Mouse (Mus musculus) mature B cell (primary cell): ENCODE measurements around the gene Ing5.
"Not testable (repeated sequence)": the region's sequence is repeated elsewhere in the genome, so short reads cannot be mapped to it uniquely, and the experiment has no call there.

Experiments
- in situ Hi-C: fragments of 300-500 bp; cut with MboI; formaldehyde crosslinking; loops from 2 replicates; pipeline ENCODE4 v1.14.3; 2019

Gene Ing5

GRCm38 (mm10) chr1:93810011-93810410, 6.2 kb downstream of the Ing5 start:
- in situ Hi-C loops: loop anchor here (25.0 kb wide), 1 partner anchor 898 kb away; the partner anchor contains the start of genes Ankmy1, Dusp28 and Rnpepl1

GRCm38 (mm10) chr1:93811495-93812039, 7.8 kb downstream of the Ing5 start:
- in situ Hi-C loops: loop anchor here (25.0 kb wide), 1 partner anchor 899 kb away; the partner anchor contains the start of genes Ankmy1, Dusp28 and Rnpepl1

- in situ Hi-C loops: loop anchor here (25.0 kb wide), 1 partner anchor 906 kb away; the partner anchor contains the start of genes Ankmy1, Dusp28 and Rnpepl1
Observed at GRCm38 (mm10) chr1:93817823-93818532, 14.2 kb downstream of the Ing5 start.

GRCm38 (mm10) chr1:93818722-93819121, 15.0 kb downstream of the Ing5 start:
- in situ Hi-C loops: loop anchor here (25.0 kb wide), 1 partner anchor 906 kb away; the partner anchor contains the start of genes Ankmy1, Dusp28 and Rnpepl1

- in situ Hi-C loops: loop anchor here (25.0 kb wide), 1 partner anchor 912 kb away; the partner anchor contains the start of genes Ankmy1, Dusp28 and Rnpepl1
Observed at GRCm38 (mm10) chr1:93823796-93824495, 20.2 kb downstream of the Ing5 start.

GRCm38 (mm10) chr1:93824609-93825008, 20.8 kb downstream of the Ing5 start, which contains the start of gene D2hgdh:
Gene D2hgdh (plus strand): TSS chr1:93824909.
- in situ Hi-C loops: loop anchor here (25.0 kb wide), 1 partner anchor 912 kb away; the partner anchor contains the start of genes Ankmy1, Dusp28 and Rnpepl1

GRCm38 (mm10) chr1:93825105-93825674, 21.4 kb downstream of the Ing5 start:
- in situ Hi-C loops: no loop called here

GRCm38 (mm10) chr1:93825771-93826539, 22.2 kb downstream of the Ing5 start:
- in situ Hi-C loops: no loop called here

GRCm38 (mm10) chr1:93826540-93826835, 22.7 kb downstream of the Ing5 start:
- in situ Hi-C loops: no loop called here

GRCm38 (mm10) chr1:93832754-93833360, 29.1 kb downstream of the Ing5 start:
- in situ Hi-C loops: not testable (repeated sequence)

GRCm38 (mm10) chr1:93834671-93835150, 30.9 kb downstream of the Ing5 start:
- in situ Hi-C loops: no loop called here

GRCm38 (mm10) chr1:93835211-93835610, 31.4 kb downstream of the Ing5 start:
- in situ Hi-C loops: no loop called here

- in situ Hi-C loops: no loop called here
Observed at GRCm38 (mm10) chr1:93835876-93836531, 32.2 kb downstream of the Ing5 start.

GRCm38 (mm10) chr1:93836532-93836913, 32.8 kb downstream of the Ing5 start:
- in situ Hi-C loops: no loop called here

- in situ Hi-C loops: no loop called here
Observed at GRCm38 (mm10) chr1:93837335-93837734, 33.6 kb downstream of the Ing5 start.

GRCm38 (mm10) chr1:93838569-93838968, 34.8 kb downstream of the Ing5 start:
- in situ Hi-C loops: not testable (repeated sequence)

GRCm38 (mm10) chr1:93845766-93846366, 42.1 kb downstream of the Ing5 start:
- in situ Hi-C loops: not testable (repeated sequence)

- in situ Hi-C loops: not testable (repeated sequence)
Observed at GRCm38 (mm10) chr1:93855790-93856189, 52.0 kb downstream of the Ing5 start.

- in situ Hi-C loops: no loop called here
Observed at GRCm38 (mm10) chr1:93857370-93857769, 53.6 kb downstream of the Ing5 start.

GRCm38 (mm10) chr1:93857991-93858390, 54.2 kb downstream of the Ing5 start:
- in situ Hi-C loops: no loop called here
